Mouse (Mus musculus) gastrocnemius, postnatal 10 days (tissue): ENCODE measurements around the gene Adcy9. TPM values are rescaled to one million over a fixed set of nuclear protein-coding genes. Genes with fewer than 3 reads are reported as not detected.
A peak's percentile ranks its signal among the peaks of the same experiment; 100 is the strongest.

Experiments used
- DNase-seq: peaks from one replicate; pipeline ENCODE4 v3.0.0; 2021; ENCODE audit warnings: mixed read lengths
- long read RNA-seq, 2 experiments: library from polyadenylated mRNA; stranded (forward); transcript quantifications; one replicate each; pipeline ENCODE4 v2.0.0; 2021
- total RNA-seq, 2 experiments: library from RNA; stranded (reverse); gene quantifications; 2 replicates each; pipeline ENCODE4 v1.2.3; 2021

Adcy9 gene
- total RNA-seq, result 10 to 100 TPM; 22.3 to 22.6 TPM
- long read RNA-seq, experiment 1, full-length matches to known transcripts, result 3 of 15 reads
- long read RNA-seq, experiment 1, partial matches to known transcripts, result 4 of 15 reads
- long read RNA-seq, experiment 1, other reads (novel, unspliced or antisense), result 8 of 15 reads
- long read RNA-seq, experiment 2, full-length matches to known transcripts, result 6 of 15 reads
- long read RNA-seq, experiment 2, partial matches to known transcripts, result 1 of 15 reads
- long read RNA-seq, experiment 2, other reads (novel, unspliced or antisense), result 8 of 15 reads

DNA sequence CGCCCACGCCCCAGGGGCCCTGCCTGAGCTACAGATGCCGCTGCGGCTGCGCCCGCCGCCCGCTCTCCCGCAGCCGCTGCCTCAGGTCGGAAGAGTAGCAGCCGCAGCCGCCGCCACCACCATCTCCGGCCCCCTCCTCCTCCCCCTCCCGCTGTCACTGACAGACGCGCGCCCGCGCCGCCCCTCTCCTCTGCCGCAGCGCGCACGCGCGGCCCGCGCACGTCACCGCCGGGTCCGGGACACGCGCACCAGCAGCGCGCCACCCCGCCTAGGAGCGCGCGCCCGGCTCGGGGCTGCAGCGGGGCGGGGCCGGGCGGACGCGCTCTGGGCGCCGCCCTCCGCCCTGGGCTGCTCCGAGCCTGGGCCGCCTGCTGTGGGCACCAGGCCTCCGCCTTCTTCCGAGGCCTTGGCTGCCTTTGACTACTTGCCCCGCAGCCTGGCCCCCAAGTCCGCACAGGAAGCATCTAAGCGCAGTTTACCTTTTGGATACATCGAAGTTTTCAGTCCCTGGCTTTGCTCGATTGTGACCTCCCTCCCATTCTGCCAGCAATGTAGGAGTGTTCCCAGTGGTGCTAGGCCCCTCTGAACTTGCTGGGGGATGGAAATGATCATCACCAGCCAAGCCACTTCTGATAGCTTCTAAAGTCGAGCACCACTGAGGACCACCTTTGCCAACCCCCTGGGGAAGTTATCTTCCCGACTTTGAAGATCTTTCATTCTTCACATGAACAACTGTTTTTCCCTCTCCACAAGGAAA is at the start of gene Adcy9:
Gene Adcy9, minus strand, starts transcription at position 201 of the 757 bp plus-strand sequence.
- DNase-seq, result peak; percentile 92

DNA sequence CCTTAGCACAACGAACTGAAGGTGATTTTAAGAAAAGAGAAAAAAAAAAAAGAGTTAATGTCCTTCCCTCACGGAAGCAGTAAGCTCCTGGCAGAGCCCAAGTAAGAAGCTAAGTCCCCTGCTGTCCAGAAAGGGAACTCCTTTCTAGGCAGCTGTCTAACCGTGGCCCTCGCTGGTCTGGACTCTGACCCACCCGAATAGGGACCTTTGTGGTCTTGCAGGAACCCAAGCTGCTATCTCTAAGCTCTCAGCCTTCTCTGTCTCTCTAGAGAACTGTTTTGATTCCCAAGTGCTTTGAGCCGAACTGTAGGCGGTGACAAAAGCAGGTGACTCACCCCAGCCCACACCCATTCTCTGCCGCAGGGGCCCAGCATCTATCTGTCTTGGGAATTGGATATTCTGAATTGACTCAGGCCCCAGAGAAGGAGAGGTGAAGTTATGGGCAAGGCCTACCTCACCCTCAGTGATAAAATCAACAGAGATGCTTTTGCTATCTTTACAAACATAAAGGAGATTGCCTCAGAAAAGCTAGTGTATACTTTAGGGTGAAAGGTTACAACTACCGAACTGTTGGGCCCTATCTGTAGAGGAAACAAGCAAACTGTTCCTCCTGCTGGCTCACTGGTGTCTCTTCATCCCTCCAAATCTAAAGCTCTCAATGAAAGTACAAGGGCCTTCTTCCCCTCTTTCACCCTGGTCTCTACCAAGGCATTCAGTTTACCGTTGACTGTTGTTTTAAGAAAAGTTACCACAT is 49.5 kb upstream of the Adcy9 start:
- no peak for DNase-seq

DNA sequence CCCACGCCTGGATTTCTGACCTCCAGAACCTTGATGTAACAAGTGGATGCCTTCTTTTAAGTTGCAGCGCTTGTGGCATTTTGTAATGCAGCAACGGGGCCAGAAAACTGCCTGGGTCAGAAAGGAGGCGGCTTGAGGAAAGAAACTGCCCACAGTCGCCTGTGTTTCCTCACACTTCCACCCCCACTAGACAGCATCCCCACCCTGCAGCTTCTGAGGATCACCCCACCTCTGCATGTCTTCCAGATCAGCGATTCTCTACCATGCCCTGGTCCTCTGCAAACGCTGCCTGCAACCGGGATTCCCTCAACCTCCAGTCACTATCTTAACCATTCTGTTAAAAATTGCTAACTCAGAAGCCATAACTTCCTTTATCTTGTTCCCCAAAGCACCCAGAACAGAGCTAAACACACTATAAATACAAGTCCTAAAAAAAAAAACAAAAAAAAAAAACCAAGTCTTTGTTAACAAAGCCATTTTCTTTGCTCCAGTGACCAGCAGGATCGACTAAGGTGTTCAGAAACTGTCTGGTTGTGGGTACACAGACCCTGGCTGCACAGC is 44.3 kb upstream of the Adcy9 start:
- no peak for DNase-seq

DNA sequence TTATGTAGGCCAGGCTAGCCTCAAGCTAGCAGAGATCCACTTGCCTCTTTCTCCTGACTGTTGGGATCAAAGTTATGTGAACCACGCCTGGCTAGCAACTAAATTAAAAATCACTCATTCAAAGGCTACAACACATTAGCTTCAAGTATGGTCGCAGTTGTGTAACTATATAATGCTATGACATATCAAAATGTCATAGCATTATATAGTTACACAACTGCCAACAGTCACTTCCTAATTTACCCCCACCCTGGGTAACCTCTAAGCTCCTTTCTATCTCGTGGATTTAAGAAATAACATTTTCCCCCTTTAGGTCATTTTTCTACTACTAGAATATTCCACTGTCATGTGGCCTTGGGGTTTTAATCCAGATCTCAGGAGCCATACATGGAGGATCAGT is 37.6 kb upstream of the Adcy9 start:
- DNase-seq, result no peak

DNA sequence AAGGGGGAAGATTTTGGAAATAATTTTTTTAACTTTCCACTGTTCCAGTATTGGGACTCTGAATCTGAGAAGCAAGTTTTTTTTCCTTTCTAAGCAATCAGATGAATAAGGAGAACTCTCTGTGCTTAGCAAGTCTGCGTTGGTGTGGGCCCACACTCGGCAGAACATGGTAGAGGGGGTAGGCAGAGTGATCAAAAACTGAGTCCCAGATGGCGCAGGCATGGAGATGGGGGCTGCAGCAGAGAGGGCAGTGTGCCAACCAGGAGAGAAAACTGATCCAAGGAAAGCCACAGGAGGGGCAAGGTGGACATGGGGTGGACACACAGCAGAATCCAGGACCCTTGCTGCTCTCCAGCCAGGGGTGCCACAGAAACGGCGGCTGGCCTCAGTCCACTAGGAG is 36.1 kb upstream of the Adcy9 start:
- DNase-seq, result no peak

DNA sequence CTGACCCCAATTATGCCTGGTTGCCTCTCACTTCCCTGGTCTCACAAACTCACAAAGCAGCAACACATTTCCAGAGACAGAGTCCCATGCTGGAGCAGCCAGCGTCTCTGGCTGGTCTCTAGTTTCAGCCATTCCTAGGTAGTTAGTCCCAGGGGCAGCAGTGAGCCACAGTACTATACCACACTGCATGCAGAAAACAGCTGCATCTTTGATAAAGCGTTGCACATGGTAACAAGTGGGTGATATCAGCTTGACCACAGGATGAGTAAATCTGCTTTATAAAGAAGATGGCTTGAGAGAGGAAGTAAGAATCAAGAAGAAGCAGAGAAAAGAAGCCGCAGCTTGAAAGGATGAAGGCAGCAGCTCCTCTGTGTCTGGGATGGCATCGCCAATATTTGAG is 35.4 kb upstream of the Adcy9 start:
- no peak for DNase-seq

DNA sequence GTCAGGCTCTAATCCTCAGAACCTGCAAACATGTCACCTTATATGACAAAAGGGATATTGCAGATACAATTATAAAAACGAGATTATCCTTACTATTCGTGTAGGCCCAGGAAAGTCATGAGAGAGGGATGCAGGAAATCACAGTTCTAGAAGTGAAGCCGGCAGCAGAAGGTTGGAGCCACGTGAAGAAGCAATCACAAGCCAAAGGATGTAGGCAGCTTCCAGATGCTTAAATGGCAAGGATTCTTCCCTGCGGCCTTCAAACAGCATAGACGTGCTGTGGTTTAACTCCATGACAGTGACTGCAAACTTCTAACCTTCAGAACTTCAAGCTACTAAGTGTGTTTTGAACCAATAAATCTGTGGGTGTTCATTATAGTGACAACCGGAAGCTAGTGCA is 34.3 kb upstream of the Adcy9 start:
- no peak for DNase-seq

DNA sequence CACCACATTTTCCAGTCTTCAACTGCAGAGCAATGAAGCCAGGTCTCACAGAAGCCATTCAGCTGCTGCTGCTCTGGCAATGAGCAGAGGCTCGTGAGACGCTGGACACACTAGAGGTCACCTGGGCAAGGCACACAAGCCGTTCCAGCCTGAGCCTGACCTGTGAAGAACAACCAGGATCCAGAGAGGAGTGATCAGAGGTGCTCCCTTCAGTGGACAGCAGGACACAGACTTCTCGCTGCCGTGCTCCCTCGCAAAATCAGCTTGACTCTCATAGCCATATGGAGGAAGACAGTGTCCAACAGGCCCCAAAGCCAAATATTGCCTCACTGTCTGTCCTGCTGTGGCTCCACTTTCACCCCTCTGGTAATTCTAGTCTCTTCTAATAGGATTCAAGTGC is 29.1 kb upstream of the Adcy9 start:
- no peak for DNase-seq

DNA sequence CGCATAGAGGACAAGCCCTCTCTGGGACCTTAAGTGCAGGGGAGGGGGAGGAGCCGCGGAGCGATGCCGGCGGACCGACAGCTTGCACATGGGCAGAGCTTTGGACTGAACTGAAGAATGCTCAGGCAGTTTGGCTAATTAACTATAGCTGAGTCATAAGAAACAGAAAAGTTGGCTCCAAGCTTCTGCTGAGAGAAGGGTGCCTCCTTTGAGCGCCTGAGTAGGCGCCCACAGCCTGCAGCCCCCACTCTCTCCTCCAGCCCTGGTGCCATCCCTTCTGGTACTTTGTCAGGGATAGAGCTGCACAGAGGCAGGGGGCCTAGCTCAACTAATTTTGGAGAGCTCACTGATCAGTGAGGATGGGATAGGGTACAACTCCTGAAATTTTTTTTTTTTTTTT is 27.9 kb upstream of the Adcy9 start:
- no peak for DNase-seq

DNA sequence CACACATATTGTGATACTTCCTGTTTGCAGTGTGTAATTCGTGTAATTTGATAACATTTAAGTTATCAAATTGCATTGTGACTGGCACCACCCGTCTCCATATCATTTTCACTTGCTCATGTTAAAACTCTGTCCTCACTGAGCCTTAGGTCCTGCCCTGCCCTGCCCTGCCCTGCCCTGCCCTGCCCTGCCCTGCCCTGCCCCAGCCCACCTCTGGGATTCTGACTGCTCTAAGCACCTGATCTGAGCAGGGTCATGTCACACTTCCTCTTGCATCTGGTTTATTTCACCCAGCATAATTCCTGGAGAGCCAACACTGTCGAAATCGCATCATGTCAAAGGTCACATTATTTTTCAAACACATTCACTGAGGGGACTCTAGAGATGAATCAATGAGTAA is 26.1 kb upstream of the Adcy9 start:
- no peak for DNase-seq

DNA sequence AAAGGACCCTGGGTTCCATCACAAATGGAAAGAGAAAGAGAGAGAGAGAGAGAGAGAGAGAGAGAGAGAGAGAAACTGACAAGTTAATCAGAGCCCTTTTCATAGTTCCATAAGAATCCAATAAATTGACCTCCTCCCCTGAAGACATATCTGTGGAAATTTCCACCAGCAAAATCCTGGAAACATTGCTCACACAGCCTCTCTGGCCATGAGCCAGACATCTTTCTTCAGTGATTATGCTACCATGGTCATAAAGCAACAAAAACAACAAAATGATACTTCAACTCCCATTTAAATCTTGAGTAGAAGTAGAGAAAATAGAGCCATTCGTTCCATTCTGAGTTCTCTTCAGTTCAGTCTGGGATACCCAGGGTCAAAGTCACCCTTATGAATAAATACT is 24.1 kb upstream of the Adcy9 start:
- no peak for DNase-seq

DNA sequence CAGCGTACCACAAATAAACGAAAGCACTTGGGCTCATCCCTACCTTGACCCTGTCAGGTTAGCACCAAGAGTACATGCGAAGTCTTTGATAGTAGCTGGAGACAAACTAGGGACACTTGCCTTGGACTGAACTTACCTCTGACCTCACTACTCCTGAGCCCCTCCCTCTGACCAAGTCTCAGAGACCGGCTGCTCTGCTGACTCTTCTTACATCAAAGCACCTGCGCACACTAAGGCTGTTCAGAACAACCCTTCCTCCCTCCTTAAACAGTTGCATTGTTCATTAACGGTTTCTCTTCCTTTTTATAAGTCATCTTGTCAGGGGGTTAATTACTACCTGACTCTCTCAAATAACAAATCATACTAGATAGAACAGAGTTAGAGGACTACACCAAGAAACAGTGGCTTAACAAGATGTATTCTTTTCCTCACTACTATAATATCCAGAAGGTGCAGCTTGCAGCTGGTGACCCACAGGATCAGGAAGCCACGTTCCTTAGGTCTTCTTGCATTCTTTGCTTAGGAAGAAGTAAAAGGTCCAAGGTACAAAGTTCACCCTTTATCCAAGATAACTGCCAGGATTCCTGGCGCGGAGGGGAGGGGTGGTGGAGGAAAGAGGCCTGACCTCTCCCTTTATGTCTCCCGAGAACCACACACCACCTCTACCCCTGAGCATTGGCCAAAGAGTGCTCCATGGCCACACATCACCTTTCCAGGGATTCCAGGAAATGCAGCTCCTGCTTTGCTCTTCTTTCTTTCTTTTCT is 19.2 kb upstream of the Adcy9 start:
- no peak for DNase-seq

DNA sequence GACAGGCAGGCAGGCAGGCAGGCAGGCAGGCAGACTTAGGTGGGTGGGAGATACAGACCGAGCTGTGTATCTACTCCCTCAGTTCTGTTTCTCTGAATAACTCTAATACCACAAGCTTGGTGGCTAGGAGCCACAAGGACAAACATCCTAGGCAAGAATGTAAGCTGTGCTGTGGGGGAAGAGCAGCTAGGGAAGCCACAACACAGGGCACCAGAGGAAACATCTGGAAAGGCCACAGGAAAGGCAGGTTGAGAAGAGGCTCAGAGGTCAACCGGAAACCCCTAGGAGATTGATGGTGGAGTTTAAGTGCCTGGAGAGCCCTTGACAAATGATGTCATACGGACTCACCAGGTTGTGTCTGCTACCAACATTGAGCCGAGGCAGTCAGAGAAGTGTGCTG is 16.4 kb upstream of the Adcy9 start:
- no peak for DNase-seq

DNA sequence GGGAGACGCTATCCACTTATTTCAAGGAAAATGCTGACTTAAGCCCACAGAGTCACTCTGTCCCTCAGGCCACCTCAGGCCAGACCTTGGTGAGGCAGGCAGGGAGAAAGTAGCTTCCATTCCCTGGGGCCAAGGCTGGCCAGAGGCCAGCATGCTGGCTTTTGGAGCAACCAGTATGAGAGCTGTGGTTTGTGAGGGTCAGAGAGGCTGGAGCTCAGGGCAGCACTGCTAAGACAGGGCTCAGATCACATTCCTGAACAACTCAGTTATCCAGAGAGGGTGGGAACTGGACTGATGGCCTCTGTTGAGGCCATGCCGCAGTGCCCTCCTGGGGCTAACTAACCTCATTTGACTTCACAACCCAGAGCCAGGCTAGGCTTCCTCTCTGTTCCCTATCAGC is 15.1 kb upstream of the Adcy9 start:
- peak; percentile 35 for DNase-seq

DNA sequence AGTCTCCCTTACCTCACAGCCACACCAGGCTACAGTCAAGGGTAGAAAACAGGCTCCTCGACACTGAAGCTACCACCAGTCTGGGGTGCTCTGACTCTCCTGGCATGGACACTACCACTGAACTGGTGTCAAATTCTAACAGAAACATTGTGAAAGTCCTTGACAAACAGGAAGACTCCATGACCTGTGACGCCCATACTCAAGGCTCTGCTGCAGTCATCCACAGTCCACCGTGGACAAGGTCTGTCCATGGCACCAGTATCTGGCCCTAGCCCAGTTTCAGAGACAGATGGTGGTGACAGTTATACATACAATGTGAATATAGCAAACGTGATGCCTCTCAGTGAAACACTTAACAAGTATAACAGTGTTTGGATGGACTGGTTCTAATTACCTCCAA is 11.5 kb upstream of the Adcy9 start:
- no peak for DNase-seq

DNA sequence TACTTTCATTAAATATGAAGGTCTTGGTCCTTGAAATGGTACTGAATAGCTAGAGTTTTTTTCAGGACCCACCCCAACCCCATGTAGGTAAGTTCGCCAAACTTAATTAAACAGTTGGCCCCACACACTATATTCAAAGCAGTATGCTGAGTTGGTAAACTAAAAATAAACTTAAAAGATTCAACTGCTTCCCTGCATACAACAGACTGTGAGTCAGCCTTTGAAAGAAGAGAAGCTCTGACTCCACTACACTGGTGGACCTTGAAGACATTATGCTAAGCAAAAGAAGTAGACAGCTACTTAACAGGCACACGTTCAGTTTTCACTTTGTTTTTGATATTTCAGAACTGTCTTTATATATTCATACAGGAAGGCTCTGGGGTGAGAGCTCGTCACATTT is 10.7 kb upstream of the Adcy9 start:
- DNase-seq, result no peak

DNA sequence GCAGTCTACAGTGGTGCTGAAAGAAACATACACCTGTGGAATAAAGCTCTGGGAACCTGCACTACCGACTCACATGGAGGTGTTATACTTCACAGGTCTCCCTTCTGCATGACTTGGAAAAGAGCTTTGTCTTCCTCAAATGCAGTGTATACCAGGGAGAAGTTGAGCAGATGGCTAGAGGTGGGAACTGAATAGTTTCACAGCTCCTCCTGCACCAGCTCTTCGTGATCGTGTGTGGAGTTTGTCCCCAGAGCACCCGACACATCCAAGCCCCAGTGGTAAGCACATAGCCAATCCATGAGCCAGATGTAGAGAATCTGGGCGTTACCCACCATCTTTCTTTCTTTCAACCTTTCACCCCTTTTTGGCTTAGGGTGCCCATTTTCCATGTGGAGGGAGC is 9.9 kb upstream of the Adcy9 start:
- no peak for DNase-seq

DNA sequence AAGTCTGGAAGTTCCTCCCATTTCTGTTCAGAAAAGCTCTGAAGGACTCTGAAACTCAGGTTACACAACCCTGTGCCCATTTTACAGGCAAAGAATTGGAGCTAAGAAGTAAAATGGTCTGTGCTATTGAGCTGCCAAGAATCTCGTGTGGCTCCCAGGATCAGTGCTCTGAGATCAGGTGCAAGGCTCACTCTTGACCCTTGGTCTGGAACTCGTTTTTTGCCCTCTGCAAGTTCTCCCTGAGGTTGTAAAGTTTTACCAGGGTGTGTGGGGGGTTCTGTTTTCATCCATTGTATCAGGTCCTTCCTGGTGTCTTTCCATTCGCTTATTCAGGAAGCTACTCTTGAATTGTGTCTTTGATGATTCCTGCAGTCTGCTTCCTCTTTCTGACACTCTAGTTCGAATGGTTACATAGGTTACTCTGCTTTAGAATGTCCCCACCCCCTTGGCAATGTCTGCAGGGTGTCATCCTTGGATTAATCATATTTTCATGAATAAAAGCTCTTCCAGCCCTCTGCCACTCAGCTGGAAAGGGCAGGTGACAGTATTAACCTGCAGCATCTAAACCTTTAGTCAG is 5.4 kb upstream of the Adcy9 start:
- no peak for DNase-seq

DNA sequence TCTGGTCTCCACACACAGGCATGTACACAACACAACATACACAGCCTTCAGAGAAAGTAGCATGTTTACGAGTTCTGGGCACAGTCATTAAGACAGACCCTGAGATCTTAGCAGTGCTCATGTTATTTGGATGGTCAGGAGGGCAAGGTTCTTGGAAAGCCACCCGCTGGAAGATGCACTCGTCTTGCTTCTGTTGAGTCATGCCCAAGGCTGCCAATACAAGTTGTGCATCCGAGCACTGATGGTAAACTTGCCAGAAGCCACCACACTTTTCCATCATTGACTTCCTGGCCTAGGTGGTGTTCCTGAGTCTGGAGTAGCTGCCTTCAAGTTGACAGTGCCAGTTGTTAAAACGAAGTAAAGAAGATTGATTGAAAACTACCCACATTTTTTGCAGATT is 3.3 kb upstream of the Adcy9 start:
- DNase-seq, result no peak

DNA sequence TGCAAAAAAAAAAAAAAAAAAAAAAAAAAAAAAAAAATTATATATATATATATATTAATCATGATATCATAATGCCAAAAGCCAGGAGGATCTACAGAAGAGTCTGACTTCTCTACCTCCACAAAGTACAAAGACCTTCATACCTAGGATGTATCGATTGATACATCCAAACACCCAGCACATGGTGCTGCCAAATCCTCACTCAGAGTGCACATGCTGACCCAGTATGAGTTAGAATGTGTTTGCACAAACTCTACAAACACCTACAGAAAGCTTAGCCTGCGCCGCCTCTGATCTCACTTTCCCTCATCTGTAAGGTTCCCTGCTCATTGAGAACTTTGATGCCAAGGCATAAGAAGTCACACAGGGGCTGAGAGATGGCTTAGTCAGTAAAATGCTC is 2.7 kb upstream of the Adcy9 start:
- DNase-seq, result no peak

DNA sequence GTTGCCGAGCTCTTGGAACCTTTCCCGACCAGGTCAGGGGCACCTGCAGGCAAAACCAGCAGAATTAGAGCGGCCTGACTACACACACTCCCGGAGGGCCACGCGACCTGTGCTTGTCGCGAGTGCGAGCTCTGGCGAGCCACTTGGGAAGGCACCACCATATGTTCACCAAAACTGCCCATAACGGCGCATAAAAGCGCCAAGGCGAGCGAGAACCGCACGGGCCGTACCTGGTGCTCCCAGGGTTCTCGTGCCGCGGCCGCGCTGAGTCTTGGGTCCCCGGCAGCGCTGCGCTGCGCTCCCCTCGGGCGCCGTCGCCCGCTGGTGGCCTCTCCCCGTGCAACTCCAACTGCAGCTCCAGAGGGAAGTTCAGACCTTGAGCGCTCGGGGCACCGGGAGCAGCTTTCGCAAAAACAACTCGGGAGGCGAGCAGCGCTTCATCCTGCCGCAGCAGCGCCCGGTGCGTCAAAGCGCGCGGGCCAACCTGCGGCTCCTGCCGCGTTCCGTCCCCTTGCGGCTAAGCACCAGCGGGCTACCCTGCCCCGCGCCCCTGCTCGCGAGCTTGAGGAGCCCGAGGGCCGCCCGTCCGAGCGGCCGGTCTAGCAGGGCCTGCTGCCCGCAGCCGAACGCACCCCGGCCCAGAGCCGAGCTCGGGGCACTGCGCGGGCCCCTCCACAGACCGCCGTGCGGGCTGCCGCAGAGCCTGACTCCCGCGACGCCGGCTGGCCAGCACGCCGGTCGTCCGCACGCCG is 576 bp downstream of the Adcy9 start:
- DNase-seq, result peak; percentile 69
